Mouse (Mus musculus) left cerebral cortex, adult 2 months (tissue): Measurements from ENCODE around the gene Gm45062. TPM values are rescaled to one million over a fixed set of nuclear protein-coding genes. Genes with fewer than 3 reads are reported as not detected.

ENCODE experiments used
- DNase-seq, 2 experiments: peaks; one replicate each; pipeline ENCODE4 v3.0.0; 2021 to 2022; ENCODE audit warnings: low spot score in 2 of 2, mixed read lengths in 1 of 2; ENCODE audit errors: extremely low spot score in 1 of 2
- H3K27ac ChIP-seq: fragments of 200-600 bp; 2 replicates; pipeline ENCODE4 v1.8.1; 2022
- H3K4me3 ChIP-seq: fragments of 200-600 bp; 2 replicates; pipeline ENCODE4 v1.8.1; 2022
- CTCF ChIP-seq: fragments of 200-600 bp; IDR thresholded peaks from 2 replicates; pipeline ENCODE4 v1.8.1; 2022; ENCODE audit warnings: antibody characterized with exemption, mild to moderate bottlenecking, moderate library complexity
- intact Hi-C: fragments of 180-260 bp; cut with DNase I; formaldehyde crosslinking; loops from one replicate; pipeline ENCODE4 v1.15.1; 2025
- total RNA-seq, 2 experiments: library from RNA; stranded (reverse); gene quantifications; 2 replicates each; pipeline ENCODE4 v1.2.3; 2021

Gene Gm45062
- total RNA-seq, 2 experiments from 2014 or later = 5.2 to 8.1 TPM

- no peak for TF ChIP-seq CTCF
- intact Hi-C loops = loop anchor here (5.0 kb wide), 2 partner anchors 97 to 118 kb away; partner anchors contain the start of gene Glcci1
- H3K27ac ChIP-seq = no peak overlapping the region
- no peak overlapping the region for H3K4me3 ChIP-seq
- no peak for DNase-seq
Measured at GRCm38 (mm10) chr6:8409865-8410264, 150.6 kb downstream of the Gm45062 start.

DNA sequence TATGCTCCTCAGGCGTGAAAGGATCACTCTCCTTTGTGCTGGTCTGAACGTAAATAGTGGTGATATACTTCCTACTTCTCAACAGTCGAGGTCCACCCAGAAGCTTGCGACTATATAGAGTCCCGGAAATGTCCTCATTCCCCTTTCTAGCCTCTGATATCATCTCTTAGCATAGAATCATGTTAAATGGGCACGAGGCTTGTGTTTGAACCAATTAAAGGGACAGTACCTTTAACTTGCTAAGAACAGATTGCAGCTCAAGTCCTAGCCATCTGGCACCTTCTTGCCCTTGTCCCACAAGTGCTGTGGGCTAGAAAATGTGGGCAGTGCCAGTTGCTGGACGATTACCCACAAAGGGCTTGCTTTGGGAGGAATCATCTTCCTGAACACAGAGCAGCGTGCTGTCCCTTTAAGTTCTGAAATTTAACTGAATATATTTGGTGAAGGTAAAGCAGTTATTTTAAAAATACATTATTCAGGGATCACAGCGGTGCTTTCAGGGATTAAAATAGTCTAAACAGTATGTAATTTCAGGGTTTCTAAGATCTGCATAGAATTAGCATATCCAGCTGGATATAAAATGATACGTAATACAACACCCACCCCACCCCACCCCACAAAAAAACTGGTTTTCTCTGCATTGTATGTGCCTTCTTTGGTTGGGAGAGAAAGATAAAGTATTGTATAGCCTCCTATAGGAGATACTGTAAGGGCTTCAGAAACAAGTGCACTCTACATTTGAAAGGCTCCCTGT is 153.8 kb downstream of the Gm45062 start:
- intact Hi-C loops = loop anchor here (5.0 kb wide), 2 partner anchors 94 to 121 kb away; partner anchors contain the start of gene Glcci1
- DNase-seq = no peak
- TF ChIP-seq CTCF = no peak
- H3K27ac ChIP-seq = peak overlapping the region; percentile 42
- peak overlapping the region; percentile 7; the same call in 1 of the 2 replicates for H3K4me3 ChIP-seq

DNA sequence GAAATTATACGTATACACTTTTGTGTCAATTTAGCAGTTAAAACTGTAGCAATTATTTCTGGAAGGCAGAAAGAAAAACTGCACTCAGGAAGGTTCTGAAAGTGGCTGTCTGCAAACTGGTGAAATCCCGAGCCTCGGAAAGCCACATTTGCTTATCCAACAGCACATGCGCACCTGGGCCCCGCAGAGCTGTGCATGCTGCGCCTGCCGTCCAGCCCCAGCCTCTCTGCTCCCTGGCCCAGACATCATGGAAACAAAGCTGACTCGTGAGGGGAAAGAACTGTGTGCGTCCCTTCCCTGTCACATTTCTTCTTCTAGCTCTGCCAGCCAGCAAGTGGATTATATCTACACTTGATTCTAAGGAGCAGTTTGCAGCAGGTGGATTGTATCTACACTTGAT is 154.8 kb downstream of the Gm45062 start:
- DNase-seq = peak in 1 of 2 experiments; percentile 37
- Histone ChIP-seq H3K4me3 (0 out of 2 replicates have a peak overlapping the region, but pooled peaks have one; percentile 2), H3K27ac (peak overlapping the region; percentile 42)
- no peak for TF ChIP-seq CTCF
- intact Hi-C loops = loop anchor here (5.0 kb wide), 2 partner anchors 93 to 122 kb away; partner anchors contain the start of gene Glcci1

DNA sequence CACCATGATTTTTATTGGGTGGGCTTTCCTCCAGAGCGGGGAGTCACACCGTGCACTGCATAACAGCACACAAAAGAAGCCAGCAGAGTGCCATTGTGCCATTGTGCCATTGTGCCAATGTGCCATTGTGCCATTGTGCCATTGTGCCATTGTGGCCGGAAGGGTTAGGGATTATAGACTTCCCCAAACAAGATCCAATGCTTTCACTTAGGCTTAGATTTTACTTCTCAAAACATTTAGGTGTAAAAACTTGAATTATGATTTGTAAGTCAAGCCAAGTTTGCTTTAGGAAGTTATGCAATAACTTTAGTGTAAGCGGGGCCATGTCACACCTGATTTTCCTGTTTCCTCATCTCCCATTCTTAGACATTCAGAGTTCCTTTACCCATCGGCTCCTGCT is 156.6 kb downstream of the Gm45062 start:
- no peak for TF ChIP-seq CTCF
- no peak for DNase-seq
- intact Hi-C loops = no loop called here
- Histone ChIP-seq H3K4me3 (no peak overlapping the region), H3K27ac (no peak overlapping the region)

GRCm38 (mm10) chr6:8416802-8417569 is 157.7 kb downstream of the Gm45062 start:
- intact Hi-C loops = no loop called here
- no peak for TF ChIP-seq CTCF
- H3K4me3 ChIP-seq = no peak overlapping the region
- no peak for DNase-seq
- H3K27ac ChIP-seq = no peak overlapping the region

DNA sequence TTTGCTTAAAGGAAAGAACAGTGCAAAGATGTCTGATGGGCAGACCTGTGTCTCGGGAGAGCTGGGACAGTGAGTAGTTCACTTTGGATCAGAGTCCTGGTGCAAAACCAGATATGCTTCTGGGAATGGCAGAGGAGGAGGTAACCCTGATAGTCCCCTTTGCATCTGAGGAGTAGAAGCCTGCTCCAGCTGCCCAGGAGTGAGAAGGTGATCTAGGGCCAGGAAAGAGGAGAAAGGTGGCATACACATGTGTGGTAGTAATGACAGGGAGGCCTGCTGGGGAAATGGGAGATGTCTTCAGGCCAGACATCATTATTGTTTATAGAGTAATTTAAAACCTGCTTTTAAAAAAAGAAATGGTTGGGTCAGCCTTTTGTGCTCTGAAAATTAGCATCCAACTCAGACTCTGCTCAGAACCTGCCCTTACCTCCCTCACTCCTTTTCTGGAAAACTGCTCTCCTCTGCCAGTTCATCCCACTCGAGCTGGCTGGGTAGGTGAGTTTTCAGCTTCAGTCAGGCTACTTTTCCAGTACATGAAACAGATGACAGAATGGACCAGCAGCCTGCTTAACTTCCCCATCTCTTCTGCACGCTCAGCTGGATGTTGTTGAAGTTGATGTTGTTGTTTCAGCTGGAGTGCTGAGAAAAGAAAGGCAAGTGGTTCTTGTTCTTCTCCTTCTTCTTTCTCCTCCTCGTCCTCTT is 160.4 kb downstream of the Gm45062 start:
- no peak overlapping the region for H3K4me3 ChIP-seq
- intact Hi-C loops = loop anchor here (5.0 kb wide), 1 partner anchor 93 kb away; no protein-coding TSS in a partner anchor
- DNase-seq = no peak
- TF ChIP-seq CTCF = no peak
- H3K27ac ChIP-seq = peak overlapping the region; percentile 11; the same call in 1 of the 2 replicates

DNA sequence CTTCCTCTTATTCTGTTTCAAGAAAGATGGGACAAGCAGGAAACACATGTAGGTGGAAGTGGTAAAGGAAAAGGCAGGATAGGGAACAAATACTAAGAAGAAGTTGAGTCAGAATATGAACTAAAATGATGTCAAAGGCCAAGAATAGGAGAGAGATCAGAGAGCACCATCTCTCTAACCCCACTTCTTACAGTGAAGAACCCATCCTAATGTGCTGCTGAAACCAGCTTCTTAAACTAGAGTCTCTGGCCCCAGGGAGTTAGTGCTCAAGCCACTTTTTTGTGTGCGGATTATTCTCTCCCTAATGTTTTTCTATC is 160.9 kb downstream of the Gm45062 start:
- DNase-seq = no peak
- TF ChIP-seq CTCF = no peak
- intact Hi-C loops = loop anchor here (5.0 kb wide), 1 partner anchor 92 kb away; no protein-coding TSS in a partner anchor

DNA sequence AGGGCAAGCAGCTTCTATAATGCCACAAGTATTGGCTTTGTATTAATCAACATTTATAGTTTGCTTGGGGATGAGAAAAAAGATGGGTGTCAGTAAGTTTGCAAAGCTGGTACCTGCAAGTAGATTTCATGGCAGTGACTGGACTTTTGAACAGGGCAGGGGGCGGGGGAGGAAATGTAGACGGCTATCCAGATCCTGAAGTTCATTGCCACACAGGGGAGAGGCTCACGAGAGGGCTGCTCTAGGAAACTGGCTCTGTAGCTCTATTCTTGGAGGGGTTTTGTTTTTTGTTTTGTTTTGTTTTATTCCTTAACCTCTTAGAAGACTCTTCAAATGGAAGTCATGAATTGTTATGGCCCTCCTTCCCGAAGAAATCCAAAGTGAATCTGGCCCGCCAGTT is 162.2 kb downstream of the Gm45062 start:
- Histone ChIP-seq H3K4me3 (no peak overlapping the region), H3K27ac (no peak overlapping the region)
- no peak for TF ChIP-seq CTCF
- no peak for DNase-seq
- intact Hi-C loops = loop anchor here (5.0 kb wide), 1 partner anchor 91 kb away; no protein-coding TSS in a partner anchor

More for the DNA sequence above, 160.9 kb downstream of the Gm45062 start:
- Histone ChIP-seq H3K4me3 (no peak overlapping the region), H3K27ac (peak overlapping the region; percentile 11; the same call in 1 of the 2 replicates)

DNA sequence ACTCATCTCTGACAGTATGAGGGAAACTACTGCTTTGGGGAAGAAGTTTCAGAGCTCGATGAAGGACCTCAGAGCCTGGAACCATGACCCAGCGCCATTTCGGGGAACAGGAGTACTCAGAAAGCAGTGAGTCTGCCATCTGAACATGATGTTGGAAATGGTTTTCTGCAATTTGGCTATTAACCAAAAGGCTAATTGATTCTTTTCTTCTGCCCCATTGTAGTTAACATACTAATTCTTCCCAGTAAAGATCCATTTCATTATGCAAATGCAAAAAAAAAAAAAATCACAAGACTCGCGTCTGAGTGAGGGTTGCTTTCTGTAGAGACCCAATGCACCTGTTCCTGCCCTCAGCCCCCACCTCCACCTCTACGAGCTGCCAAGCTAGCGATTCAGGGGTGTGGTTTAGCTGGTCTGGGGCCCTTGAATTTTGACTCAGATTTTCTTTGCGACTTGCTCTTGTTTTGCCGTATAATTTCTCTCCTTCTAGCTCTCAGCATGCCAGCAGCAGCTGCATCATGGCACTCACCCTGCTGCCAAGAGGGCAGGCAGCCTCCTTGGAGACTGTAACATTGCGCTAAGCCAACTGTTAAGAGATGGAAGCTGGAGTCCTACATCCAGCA is 162.8 kb downstream of the Gm45062 start:
- no peak for TF ChIP-seq CTCF
- DNase-seq = no peak
- intact Hi-C loops = loop anchor here (5.0 kb wide), 1 partner anchor 90 kb away; no protein-coding TSS in a partner anchor
- Histone ChIP-seq H3K27ac (peak overlapping the region; percentile 47; the same call in 1 of the 2 replicates), H3K4me3 (no peak overlapping the region)

DNA sequence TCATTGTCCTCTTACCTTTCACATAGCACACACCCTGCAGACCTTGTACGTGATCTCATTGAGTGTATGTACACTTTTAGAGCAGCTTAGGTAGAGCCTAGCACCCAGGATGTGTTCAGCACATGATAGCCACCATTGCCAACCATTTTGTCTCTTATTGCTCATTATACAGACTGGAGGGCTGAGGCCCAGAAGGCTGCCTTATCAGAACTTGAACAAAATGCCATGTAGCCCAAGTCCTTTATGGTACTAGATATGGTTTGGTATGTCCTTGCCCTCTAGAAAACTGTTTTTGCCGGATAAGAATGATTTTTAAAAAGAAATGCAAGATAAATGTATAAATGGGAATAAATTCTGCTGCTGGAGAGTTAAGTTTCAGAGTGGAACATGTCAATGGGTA is 163.9 kb downstream of the Gm45062 start:
- intact Hi-C loops = loop anchor here (5.0 kb wide), 1 partner anchor 89 kb away; no protein-coding TSS in a partner anchor
- no peak for TF ChIP-seq CTCF
- no peak for DNase-seq
- Histone ChIP-seq H3K4me3 (no peak overlapping the region), H3K27ac (no peak overlapping the region)

DNA sequence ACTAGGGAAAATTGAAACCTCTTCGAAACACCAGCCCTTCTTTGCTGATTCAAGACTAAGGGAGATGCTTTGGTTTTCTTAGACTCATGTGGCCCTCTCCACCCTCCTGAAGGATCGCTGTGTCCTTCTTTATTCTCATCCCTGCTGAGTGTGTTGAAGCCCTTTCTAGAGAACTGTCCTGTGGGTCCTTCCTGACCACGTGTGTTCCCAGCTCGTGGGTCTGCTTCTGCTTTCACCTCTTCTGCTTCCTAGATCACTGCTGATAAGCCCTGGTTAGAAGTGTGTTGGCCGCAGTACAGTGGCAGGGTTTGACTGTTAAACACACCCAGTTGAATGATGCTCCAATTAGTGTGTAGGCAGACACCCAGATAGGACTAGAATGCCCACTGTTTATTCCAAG is 168.4 kb downstream of the Gm45062 start:
- intact Hi-C loops = no loop called here
- no peak for DNase-seq
- TF ChIP-seq CTCF = no peak
- H3K27ac ChIP-seq = no peak overlapping the region
- H3K4me3 ChIP-seq = no peak overlapping the region
